Mouse (Mus musculus): ENCODE measurements at regions not wholly inside any gene's neighbourhood (a gene's known extent, or its start where the extent isn't known, plus 50 kb on each side); places are given as distances from the start of the nearest gene placed in this dataset.

DNA sequence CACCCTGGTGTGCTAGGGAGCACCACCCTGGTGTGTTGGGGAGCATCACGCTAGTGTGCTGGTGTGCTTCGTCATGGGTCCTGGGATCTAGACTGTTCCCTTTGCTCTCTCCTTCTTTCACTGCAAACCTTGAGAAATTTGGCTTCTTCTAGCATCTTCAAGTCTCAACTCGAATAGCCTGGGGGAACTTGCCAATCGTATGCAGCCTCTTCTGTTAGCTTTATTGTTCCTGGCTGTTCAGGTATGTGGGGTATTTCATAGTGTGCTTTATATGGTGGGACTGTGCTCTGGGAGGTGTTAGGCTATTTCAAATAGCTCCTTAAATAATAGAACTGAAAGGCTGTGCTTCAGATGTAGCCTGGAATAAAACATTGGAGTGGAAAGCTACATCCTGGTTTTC is 135.7 kb upstream of the Pkn2 start:
- no peaks in the 10 kb centered on the region for H3K36me3 ChIP-seq
- ATAC-seq (ENCODE audit: low FRiP score, low read depth), result no peak
- no peak overlapping the region for H3K27ac ChIP-seq
- H3K4me3 ChIP-seq, result no peak overlapping the region
- no peaks in the 10 kb centered on the region for H3K27me3 ChIP-seq
- no peak overlapping the region for H3K9ac ChIP-seq
- H3K9me3 ChIP-seq, result no peaks in the 10 kb centered on the region
- 77% methylated on average over 4 of the region's 4 CpGs for WGBS
- no peak overlapping the region for H3K4me2 ChIP-seq (replicated peaks)
- H3K4me1 ChIP-seq, result no peaks in the 10 kb centered on the region

DNA sequence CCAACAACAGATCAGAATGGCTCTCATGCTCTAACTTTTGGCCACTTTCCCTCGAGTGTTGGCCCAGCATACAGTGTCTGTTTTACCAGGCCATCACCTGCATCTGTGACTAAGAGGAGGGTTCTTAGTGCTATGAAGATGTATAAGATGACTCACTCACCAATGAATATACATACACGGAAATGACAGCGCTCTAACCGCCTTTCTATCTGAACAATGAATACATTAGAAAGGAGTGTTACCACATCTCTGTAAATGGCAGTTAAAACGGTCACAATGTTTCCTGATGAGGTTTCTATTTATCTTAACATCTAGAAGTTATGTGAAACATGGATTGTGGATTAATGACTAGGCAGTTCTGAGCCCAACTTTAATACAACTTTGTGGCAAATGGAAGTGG is 135.0 kb upstream of the Pkn2 start:
- Histone ChIP-seq H3K27ac (no peak overlapping the region), H3K4me1 (no peaks in the 10 kb centered on the region), H3K4me2 (replicated peaks) (no peak overlapping the region), H3K4me3 (no peak overlapping the region), H3K27me3 (no peaks in the 10 kb centered on the region), H3K36me3 (no peaks in the 10 kb centered on the region), H3K9ac (no peak overlapping the region), H3K9me3 (no peaks in the 10 kb centered on the region)
- WGBS, result 92% methylated on average over 5 of the region's 5 CpGs
- ATAC-seq (ENCODE audit: low FRiP score, low read depth), result no peak

DNA sequence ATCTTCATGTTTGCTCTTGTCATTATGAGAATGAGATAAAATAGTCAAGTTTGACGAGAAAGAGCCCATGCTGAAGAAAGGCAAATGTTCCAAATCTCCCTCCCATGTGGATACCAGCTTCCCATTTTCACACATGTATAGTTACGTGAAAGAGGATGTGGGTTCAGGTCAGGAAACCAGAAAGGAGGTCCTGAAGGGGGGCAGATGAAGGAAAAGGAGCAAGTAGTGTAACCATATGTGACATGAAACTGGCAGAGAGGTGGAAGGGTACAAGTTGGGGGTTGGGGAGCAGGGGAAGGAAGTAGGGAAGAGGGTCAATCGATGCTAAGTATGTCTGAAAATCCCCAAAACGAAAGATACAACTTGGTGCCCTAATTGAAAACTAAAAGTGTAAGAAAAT is 132.6 kb upstream of the Pkn2 start:
- Histone ChIP-seq H3K9me3 (no peaks in the 10 kb centered on the region), H3K4me3 (no peak overlapping the region), H3K9ac (no peak overlapping the region), H3K36me3 (no peaks in the 10 kb centered on the region), H3K27ac (no peak overlapping the region), H3K4me1 (no peaks in the 10 kb centered on the region), H3K4me2 (replicated peaks) (no peak overlapping the region), H3K27me3 (no peaks in the 10 kb centered on the region)
- no peak for ATAC-seq (ENCODE audit: low FRiP score, low read depth)
- WGBS, result 83% methylated on average over 4 of the region's 4 CpGs

DNA sequence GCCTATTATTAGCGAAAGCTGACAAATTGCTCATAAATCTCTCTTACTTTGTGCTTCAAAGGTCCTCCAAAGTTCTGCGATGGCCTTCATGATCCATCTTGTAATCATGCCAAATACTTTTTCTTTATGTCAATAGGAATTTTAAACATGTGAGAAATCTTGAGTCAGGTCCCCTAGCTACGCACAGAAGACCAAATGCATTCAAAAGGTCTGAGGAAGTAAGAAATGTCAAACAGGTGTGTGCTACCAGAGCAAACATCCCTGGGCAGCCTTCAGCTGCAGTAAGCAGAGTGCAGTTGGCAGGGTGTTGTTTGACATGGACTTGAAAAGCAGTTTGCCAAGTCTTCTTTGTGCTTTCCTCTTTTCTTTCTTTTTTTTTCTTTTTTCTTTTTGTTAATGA is 125.2 kb upstream of the Pkn2 start:
- no peak overlapping the region for H3K4me3 ChIP-seq
- no peak overlapping the region for H3K4me2 ChIP-seq (replicated peaks)
- no peaks in the 10 kb centered on the region for H3K27me3 ChIP-seq
- H3K4me1 ChIP-seq, result no peaks in the 10 kb centered on the region
- WGBS, result 68% methylated on average over 3 of the region's 3 CpGs
- H3K36me3 ChIP-seq, result no peaks in the 10 kb centered on the region
- no peak overlapping the region for H3K9ac ChIP-seq
- no peaks in the 10 kb centered on the region for H3K9me3 ChIP-seq
- H3K27ac ChIP-seq, result no peak overlapping the region
- no peak for ATAC-seq (ENCODE audit: low FRiP score, low read depth)

DNA sequence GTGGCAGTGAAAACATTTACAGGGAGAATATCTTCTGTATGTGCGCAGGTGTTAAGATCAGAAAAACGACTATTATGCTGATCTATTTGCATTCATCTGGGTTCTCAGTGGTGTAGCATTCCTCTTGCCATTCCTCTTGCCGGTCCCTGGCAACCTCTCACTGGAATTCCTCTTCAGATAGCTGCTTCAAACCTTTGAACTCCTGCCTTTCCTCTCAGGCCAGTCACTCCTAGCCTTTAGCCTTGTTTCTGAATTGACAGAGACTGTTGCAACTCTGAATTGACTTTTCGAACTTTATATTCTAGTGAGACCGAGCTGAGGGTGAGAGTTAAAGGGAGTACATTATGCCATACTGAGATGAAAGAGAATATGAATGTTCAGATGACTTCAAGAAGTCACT is 120.1 kb upstream of the Pkn2 start:
- WGBS, result 78% methylated on average over 5 of the region's 5 CpGs
- no peak overlapping the region for H3K27ac ChIP-seq
- no peak overlapping the region for H3K4me2 ChIP-seq (replicated peaks)
- H3K9me3 ChIP-seq, result no peaks in the 10 kb centered on the region
- ATAC-seq (ENCODE audit: low FRiP score, low read depth), result no peak
- H3K4me3 ChIP-seq, result no peak overlapping the region
- H3K9ac ChIP-seq, result no peak overlapping the region
- H3K4me1 ChIP-seq, result no peaks in the 10 kb centered on the region
- H3K27me3 ChIP-seq, result no peaks in the 10 kb centered on the region
- no peaks in the 10 kb centered on the region for H3K36me3 ChIP-seq

DNA sequence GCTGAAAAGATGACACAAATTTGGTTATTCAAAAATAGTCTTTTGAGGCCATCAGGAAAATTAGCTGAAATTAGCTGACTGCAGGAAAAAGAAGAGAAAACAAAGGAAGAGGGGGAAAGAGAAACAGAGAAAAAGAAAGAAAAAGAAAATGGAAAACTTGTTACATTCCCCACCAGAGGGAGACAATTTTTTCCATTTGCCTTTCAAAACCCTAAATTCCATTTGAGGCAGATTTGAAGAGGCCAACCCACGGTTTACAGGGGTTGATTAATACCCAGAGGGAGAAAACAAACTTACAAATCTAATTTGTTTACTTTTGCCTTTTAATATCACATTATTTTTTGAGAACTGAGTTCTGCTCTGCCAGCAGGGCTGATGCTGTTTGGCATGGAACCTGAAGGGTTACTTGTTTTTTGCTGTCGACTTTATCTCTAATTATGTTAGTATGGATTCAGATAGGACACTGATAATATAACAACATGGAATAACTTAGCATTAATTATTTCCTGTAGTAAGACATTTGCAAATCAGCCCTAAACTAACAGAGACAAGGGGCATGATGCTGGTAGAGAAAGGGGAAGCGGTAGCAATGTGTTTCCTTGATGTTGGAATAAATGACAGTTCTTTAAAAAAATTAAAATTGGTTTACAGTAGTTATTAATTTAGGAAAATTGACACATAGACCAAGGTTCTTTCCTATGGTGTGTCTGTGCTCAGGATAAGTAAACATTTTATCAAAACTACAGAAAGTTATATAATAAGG is 114.4 kb upstream of the Pkn2 start:
- Histone ChIP-seq H3K4me1 (no peaks in the 10 kb centered on the region), H3K27me3 (no peaks in the 10 kb centered on the region), H3K36me3 (no peaks in the 10 kb centered on the region), H3K9me3 (no peaks in the 10 kb centered on the region), H3K27ac (no peak overlapping the region), H3K4me2 (replicated peaks) (no peak overlapping the region), H3K9ac (no peak overlapping the region), H3K4me3 (no peak overlapping the region)
- 60% methylated on average over 3 of the region's 3 CpGs for WGBS
- ATAC-seq (ENCODE audit: low FRiP score, low read depth), result no peak

DNA sequence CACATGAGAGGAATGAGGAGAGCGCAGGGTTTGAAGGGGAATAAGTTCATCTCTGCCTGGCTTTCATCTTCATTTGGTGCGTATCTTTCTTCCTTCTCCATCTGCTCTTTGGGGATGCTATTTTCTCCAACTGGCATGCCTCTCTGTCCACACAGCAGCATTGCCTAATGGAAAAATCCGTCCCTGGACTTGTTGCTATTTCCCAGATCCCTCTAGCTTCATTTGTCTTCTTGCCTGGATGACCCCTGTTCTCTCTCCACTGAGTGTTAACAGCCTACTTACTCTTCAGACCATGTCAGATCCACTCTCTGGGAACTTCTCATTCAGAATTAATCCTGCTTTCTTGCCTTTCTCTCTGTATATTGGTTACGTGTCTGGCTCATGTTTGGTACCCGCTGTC is 102.7 kb upstream of the Pkn2 start:
- no peak overlapping the region for H3K4me2 ChIP-seq (replicated peaks)
- H3K36me3 ChIP-seq, result no peaks in the 10 kb centered on the region
- H3K9me3 ChIP-seq, result no peaks in the 10 kb centered on the region
- H3K9ac ChIP-seq, result no peak overlapping the region
- H3K4me3 ChIP-seq, result no peak overlapping the region
- no peak overlapping the region for H3K27ac ChIP-seq
- H3K4me1 ChIP-seq, result no peaks in the 10 kb centered on the region
- no peaks in the 10 kb centered on the region for H3K27me3 ChIP-seq
- ATAC-seq (ENCODE audit: low FRiP score, low read depth), result no peak
- 83% methylated on average over 5 of the region's 5 CpGs for WGBS

DNA sequence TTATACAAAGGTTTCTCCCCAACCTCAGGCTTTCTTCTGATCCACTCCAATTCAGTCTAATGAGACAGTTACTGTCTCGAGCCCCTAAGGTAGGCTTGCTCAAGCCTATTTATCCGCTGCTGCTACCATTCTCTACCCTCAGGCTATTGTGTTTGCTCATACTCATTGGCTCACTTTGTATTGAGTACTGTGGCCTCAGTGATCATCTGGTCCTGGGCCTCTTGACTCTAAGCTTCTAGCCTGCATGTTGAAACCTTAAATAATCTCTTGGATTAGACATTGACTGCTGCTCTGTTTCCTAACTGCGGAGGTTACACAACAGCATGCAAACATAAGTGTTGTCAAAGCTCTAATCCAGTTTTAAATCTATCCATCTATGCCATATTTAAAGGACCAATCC is 99.4 kb upstream of the Pkn2 start:
- Histone ChIP-seq H3K9me3 (no peaks in the 10 kb centered on the region), H3K36me3 (no peaks in the 10 kb centered on the region), H3K27me3 (no peaks in the 10 kb centered on the region), H3K9ac (no peak overlapping the region), H3K27ac (no peak overlapping the region), H3K4me3 (no peak overlapping the region), H3K4me2 (replicated peaks) (no peak overlapping the region), H3K4me1 (no peaks in the 10 kb centered on the region)
- no peak for ATAC-seq (ENCODE audit: low FRiP score, low read depth)
- 87% methylated on average over 3 of the region's 3 CpGs for WGBS

DNA sequence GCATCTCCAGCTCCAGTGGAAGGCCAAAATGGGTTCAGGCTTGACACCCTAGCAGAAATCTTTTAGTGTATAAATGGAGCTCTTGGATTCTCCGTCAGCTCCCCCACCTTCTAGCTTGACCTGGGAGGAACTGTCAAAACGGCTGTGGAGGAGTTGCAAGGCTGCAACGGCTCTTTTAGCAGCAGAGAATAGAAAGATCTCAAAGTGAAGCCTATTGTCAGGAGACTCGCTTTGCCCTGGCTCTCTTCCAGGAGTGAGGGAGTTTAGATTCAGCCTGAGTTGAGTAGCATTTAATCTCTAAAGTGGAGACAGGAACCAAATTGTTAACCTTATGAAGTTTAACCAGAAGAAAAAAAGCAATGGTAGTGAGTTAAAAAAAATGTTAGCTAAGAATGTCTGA is 97.4 kb upstream of the Pkn2 start:
- no peaks in the 10 kb centered on the region for H3K9me3 ChIP-seq
- no peaks in the 10 kb centered on the region for H3K4me1 ChIP-seq
- no peaks in the 10 kb centered on the region for H3K27me3 ChIP-seq
- WGBS, result 43% methylated on average over 4 of the region's 4 CpGs
- no peak for ATAC-seq (ENCODE audit: low FRiP score, low read depth)
- H3K9ac ChIP-seq, result no peak overlapping the region
- no peaks in the 10 kb centered on the region for H3K36me3 ChIP-seq
- no peak overlapping the region for H3K4me2 ChIP-seq (replicated peaks)
- no peak overlapping the region for H3K4me3 ChIP-seq
- no peak overlapping the region for H3K27ac ChIP-seq

DNA sequence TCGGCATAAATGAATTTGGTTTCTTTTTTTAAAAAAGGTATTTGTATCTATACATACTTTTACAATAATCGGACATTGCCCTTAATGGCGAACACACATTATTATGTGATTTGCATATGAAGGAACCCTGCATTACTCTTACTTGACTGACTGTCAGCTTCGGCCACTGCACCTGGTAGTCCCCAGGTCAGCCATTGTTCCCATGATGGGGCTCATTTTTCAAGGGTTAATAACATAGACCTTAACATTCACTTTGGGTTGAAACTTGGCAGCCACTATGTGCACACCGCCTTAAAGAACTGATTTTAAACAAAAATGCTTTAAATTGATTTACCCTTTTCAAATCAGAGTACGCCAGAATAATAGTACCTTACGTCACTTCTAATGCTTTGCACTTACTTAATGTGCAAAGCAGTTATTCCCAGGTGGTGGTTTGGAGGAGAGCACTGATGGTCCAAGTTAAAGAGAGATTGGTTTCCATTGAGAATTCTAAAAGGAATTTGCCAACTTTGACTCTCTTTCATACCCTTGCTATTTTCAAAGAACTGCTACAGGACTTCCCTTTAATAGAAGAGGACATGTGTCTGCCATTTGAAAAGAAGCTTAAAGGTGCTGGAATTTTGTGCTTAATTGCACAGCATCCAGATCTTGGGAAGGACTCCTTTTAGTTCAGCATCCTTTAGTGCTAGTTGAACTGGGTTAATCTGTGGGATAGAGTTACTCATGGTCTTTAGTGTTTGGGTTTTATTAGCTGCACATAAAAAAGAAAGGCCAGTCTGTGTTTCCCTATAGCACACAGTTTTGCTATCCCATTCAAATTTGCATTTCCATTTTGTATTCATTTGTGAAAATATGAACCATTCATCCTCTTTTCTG is 95.0 kb upstream of the Pkn2 start:
- WGBS, result 87% methylated on average over 7 of the region's 7 CpGs
- no peak overlapping the region for H3K4me3 ChIP-seq
- no peaks in the 10 kb centered on the region for H3K27me3 ChIP-seq
- no peaks in the 10 kb centered on the region for H3K36me3 ChIP-seq
- no peak for ATAC-seq (ENCODE audit: low FRiP score, low read depth)
- H3K27ac ChIP-seq, result no peak overlapping the region
- H3K4me2 ChIP-seq (replicated peaks), result no peak overlapping the region
- H3K4me1 ChIP-seq, result no peaks in the 10 kb centered on the region
- H3K9me3 ChIP-seq, result no peaks in the 10 kb centered on the region
- no peak overlapping the region for H3K9ac ChIP-seq

DNA sequence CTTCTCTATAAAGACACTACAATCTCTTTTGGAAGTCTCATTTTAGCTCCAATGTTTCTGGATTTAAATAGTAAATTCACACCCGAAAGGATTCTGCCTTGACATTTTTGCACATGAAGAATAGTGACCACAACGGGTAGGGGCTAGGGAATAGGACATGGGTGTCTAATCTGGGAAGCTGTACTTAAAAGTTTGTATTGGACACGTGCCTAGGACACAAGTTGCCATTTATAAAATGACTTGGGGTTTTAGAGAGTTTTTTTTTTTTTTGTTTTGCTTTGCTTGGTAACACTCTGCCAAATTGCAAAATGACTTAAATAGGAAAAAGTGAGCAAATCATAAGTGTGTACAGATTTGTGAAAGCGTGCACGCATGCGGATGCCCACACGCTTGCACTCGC is 93.8 kb upstream of the Pkn2 start:
- no peak overlapping the region for H3K4me2 ChIP-seq (replicated peaks)
- WGBS, result 76% methylated on average over 8 of the region's 8 CpGs
- H3K4me1 ChIP-seq, result no peaks in the 10 kb centered on the region
- no peaks in the 10 kb centered on the region for H3K36me3 ChIP-seq
- no peaks in the 10 kb centered on the region for H3K9me3 ChIP-seq
- H3K4me3 ChIP-seq, result no peak overlapping the region
- no peak for ATAC-seq (ENCODE audit: low FRiP score, low read depth)
- no peaks in the 10 kb centered on the region for H3K27me3 ChIP-seq
- H3K27ac ChIP-seq, result no peak overlapping the region
- H3K9ac ChIP-seq, result no peak overlapping the region

DNA sequence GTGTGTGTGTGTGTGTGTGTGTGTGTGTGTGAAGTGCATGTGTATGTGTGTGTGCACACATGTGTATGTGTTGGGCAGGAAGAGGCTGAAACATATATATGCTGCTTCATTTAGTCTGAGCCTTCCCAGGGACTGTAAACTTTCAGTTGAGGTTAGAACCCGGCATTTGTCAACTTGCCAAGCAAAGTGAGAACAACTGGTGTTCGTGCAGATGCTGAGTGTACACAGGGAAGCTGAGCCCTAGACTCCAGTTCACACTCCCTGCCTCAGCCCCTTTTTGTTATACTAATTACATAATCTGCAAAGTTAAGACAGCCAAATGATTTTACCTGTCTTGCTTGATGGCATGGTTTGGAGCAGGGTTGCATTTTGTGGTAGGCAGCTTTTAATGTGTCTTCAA is 87.7 kb upstream of the Pkn2 start:
- ATAC-seq (ENCODE audit: low FRiP score, low read depth), result peak; percentile 59; the same call in 1 of the 2 replicates
- 37% methylated on average over 2 of the region's 2 CpGs for WGBS
- Histone ChIP-seq H3K4me2 (replicated peaks) (no peak overlapping the region), H3K9ac (no peak overlapping the region), H3K4me1 (0 out of 2 replicates have a peak, but pooled peaks cover 10% of the 10 kb centered on the region), H3K4me3 (no peak overlapping the region), H3K27ac (no peak overlapping the region), H3K27me3 (no peaks in the 10 kb centered on the region), H3K9me3 (no peaks in the 10 kb centered on the region), H3K36me3 (no peaks in the 10 kb centered on the region)
